Mouse (Mus musculus) neural tube, embryonic 15.5 days (tissue): Measurements from ENCODE around the gene Arid5b. TPM values are rescaled to one million over a fixed set of nuclear protein-coding genes. Genes with fewer than 3 reads are reported as not detected.

Experiments
- ATAC-seq: fragments of 200-750 bp; cut with Nextera tagmentation; 2 replicates; pipeline ENCODE4 v1.8.0; 2017; ENCODE audit warnings: mild to moderate bottlenecking, moderate TSS enrichment, moderate library complexity; ENCODE audit not compliant: low FRiP score
- H3K27ac ChIP-seq: fragments of 300-500 bp; sonication (generic); replicated peaks from 2 replicates; pipeline ENCODE4 v1.5.1; 2015; ENCODE audit warnings: mild to moderate bottlenecking, inconsistent platforms
- H3K27me3 ChIP-seq: fragments of 300-500 bp; sonication (generic); replicated peaks from 2 replicates; pipeline ENCODE4 v1.6.1; 2015; ENCODE audit warnings: inconsistent platforms
- H3K36me3 ChIP-seq: fragments of 300-500 bp; sonication (generic); 2 replicates; pipeline ENCODE4 v1.6.1; 2015; ENCODE audit warnings: inconsistent platforms
- H3K4me1 ChIP-seq: fragments of 300-500 bp; sonication (generic); 2 replicates; pipeline ENCODE4 v1.6.1; 2015; ENCODE audit warnings: inconsistent platforms
- H3K4me2 ChIP-seq: fragments of 300-500 bp; sonication (generic); 2 replicates; pipeline ENCODE4 v1.6.1; 2015; ENCODE audit warnings: inconsistent platforms, mild to moderate bottlenecking, moderate library complexity
- H3K4me3 ChIP-seq: fragments of 300-500 bp; sonication (generic); replicated peaks from 2 replicates; pipeline ENCODE4 v1.5.1; 2015; ENCODE audit warnings: mild to moderate bottlenecking, inconsistent platforms
- H3K9ac ChIP-seq: fragments of 300-500 bp; sonication (generic); replicated peaks from 2 replicates; pipeline ENCODE4 v1.6.1; 2015; ENCODE audit warnings: mild to moderate bottlenecking, inconsistent platforms
- H3K9me3 ChIP-seq: fragments of 300-500 bp; sonication (generic); replicated peaks from 2 replicates; pipeline ENCODE4 v1.6.1; 2016; ENCODE audit warnings: inconsistent platforms
- WGBS: fragments of 180-500 bp; shearing (Covaris S2); methylation state at CpG from one replicate; pipeline ENCODE4 v1.1.7; 2015; ENCODE audit warnings: mixed read lengths; 5-methylcytosine and 5-hydroxymethylcytosine counted together
- polyA plus RNA-seq: library from polyadenylated mRNA; unstranded; fragments of >200 nt; fragmentation: Nextera tagmentation; extraction: Ambion mirVana; gene quantifications from 2 replicates; pipeline ENCODE4 v1.2.1, GENCODE M21; 2015

Arid5b gene
- polyA plus RNA-seq, 1 experiment from 2014 or later, result 18.4 TPM

DNA sequence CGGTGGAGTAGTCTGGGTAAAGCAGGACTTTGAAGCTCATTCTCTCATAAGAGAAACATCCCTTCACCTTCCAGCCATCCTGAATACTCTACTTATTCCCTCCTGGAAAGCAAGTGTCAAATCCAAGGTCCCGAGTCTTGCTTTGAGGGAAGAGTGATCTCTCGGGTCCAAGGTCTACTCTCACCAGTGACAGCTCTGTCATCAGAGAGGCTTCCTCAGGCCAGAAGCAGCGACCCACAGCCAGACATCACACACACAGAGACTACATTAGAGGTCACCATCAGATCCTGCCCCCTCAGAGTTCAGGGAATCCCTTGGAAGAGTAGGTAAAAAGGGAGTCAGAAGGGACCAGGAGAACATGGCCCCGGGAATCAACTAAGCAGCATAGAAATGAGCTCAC, 140.4 kb downstream of the Arid5b start:
- Histone ChIP-seq H3K9ac (no peak overlapping the region), H3K27ac (no peak overlapping the region), H3K27me3 (no peaks in the 10 kb centered on the region), H3K9me3 (no peaks in the 10 kb centered on the region), H3K4me1 (peaks cover 30% of the 10 kb centered on the region), H3K36me3 (0 out of 2 replicates have a peak, but pooled peaks cover 2% of the 10 kb centered on the region), H3K4me2 (no peak overlapping the region), H3K4me3 (no peak overlapping the region)
- 89% methylated on average over 5 of the region's 5 CpGs for WGBS
- ATAC-seq, result no peak

DNA sequence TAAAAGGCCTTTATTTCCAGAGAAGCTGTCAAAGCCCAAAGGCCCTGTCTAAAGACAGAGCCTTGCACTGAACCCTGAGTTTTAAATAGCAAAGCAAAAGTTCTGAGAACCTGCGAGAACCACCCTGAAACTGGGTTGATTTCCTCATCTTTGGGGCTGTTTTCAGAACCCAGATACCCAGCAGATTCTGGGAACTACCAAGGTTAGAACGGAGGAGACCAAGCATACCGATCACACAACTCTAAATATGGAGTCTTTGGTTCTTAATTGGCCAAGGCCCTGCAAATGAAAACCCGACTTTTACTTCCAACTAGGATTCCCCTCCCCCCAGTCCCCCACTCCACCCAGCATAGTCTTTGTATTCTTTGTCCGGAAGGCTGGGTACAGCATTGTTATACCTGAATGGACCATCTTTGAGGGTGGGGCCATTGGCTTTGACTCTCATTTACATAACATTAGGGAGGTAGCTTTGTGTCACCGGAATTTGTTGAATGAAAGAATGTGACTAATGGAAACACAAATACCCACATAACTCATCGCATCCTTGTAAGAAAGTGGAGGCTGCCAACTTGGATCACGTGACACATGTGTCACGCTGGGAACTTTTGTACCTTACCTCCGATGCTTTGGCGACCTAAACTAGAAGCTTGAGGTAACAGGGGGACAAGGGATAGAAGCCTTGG, 141.2 kb downstream of the Arid5b start:
- Histone ChIP-seq H3K27me3 (no peaks in the 10 kb centered on the region), H3K4me3 (no peak overlapping the region), H3K4me2 (peak overlapping the region; percentile 62), H3K9ac (no peak overlapping the region), H3K4me1 (peaks cover 26% of the 10 kb centered on the region), H3K27ac (peak overlapping the region; percentile 63), H3K9me3 (no peaks in the 10 kb centered on the region), H3K36me3 (0 out of 2 replicates have a peak, but pooled peaks cover 5% of the 10 kb centered on the region)
- ATAC-seq, result no peak
- WGBS, result 29% methylated on average over 11 of the region's 11 CpGs

DNA sequence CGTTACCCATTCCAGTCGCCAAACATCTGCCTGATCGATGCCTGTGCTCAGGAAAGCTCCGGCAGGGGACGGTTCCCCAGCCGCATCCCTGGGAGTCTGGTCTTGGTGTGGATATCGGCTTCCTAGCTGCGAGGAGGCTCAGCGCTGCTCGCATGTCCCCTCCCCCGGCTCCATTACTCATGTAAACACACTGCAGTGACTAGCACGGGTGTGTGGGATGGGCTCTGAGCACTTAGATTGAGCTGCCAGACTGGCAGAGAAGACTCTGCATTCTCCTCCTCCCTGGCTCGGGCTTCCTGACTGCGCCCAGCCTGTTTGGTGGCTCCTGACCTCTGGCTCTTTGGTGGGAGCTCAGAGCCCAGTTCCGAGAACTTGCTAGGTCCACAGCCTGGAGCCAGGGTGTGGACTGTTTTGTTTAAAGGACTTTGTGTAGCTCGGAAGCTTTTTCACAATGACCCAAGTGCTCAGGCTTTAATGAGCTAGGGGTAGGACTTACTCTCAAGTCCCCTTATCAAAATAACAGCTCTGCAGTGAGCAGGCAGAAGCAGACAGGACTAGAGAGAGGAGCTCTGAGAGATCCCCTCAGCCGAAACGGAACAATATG, 142.0 kb downstream of the Arid5b start:
- WGBS, result 2% methylated on average over 18 of the region's 18 CpGs
- H3K27ac ChIP-seq, result peak overlapping the region; percentile 63

DNA sequence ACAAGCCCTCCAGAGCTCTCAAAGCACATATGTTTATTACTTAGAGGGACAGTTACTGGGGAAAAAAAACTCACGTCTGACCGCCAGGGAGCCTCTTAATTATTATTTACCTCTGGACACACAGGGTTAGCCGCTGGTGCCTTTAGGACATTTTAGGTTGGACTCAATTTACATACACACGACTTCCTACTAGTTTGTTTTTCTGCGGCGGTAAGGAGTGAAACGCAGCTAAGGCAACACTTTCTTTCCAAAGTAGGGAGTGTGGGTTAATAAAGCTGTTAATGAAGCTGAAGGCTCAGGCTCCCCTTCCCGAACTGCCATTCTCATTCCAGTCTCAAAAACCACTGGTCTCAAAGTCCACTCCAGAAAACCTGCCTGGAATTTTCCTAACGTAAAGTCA, 142.5 kb downstream of the Arid5b start:
- 0 out of 2 replicates have a peak, but pooled peaks cover 5% of the 10 kb centered on the region for H3K36me3 ChIP-seq
- peak overlapping the region; percentile 37 for H3K4me3 ChIP-seq
- H3K9ac ChIP-seq, result peak overlapping the region; percentile 36
- 0% methylated on average over 9 of the region's 9 CpGs for WGBS
- no peaks in the 10 kb centered on the region for H3K27me3 ChIP-seq
- H3K4me1 ChIP-seq, result peaks cover 26% of the 10 kb centered on the region
- H3K27ac ChIP-seq, result peak overlapping the region; percentile 63
- no peaks in the 10 kb centered on the region for H3K9me3 ChIP-seq
- no peak for ATAC-seq
- H3K4me2 ChIP-seq, result peak overlapping the region; percentile 62

More for the DNA sequence above, 142.0 kb downstream of the Arid5b start:
- 0 out of 2 replicates have a peak, but pooled peaks cover 5% of the 10 kb centered on the region for H3K36me3 ChIP-seq
- H3K27me3 ChIP-seq, result no peaks in the 10 kb centered on the region
- H3K9ac ChIP-seq, result peak overlapping the region; percentile 36
- peak; percentile 84 for ATAC-seq
- peak overlapping the region; percentile 62 for H3K4me2 ChIP-seq
- peaks cover 26% of the 10 kb centered on the region for H3K4me1 ChIP-seq
- H3K4me3 ChIP-seq, result peak overlapping the region; percentile 37
- H3K9me3 ChIP-seq, result no peaks in the 10 kb centered on the region

DNA sequence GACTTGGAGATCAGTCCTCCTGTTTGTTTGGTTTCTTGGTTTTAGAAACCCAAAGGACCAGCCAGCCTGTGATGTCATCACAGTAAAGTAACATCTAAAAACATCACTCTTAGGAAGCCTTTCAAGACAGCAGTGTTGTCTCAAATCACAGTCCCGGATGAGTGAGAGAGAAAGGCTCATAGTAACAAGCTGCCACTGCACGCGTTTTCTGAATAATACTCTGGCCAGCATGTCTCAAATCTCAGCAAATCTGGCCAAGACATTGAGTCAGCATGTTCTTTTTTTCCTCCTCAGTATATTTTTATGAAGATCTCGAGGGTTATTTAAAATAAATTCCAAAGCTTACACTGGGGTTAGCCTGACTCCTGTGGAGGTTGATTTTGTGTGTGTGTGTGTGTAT, 143.1 kb downstream of the Arid5b start:
- no peaks in the 10 kb centered on the region for H3K9me3 ChIP-seq
- H3K27me3 ChIP-seq, result no peaks in the 10 kb centered on the region
- peaks cover 26% of the 10 kb centered on the region for H3K4me1 ChIP-seq
- H3K4me3 ChIP-seq, result no peak overlapping the region
- 0 out of 2 replicates have a peak, but pooled peaks cover 5% of the 10 kb centered on the region for H3K36me3 ChIP-seq
- no peak for ATAC-seq
- H3K9ac ChIP-seq, result 0 out of 2 replicates have a peak overlapping the region, but pooled peaks have one; percentile 14
- peak overlapping the region; percentile 62 for H3K4me2 ChIP-seq
- no peak overlapping the region for H3K27ac ChIP-seq
- WGBS, result 26% methylated on average over 4 of the region's 4 CpGs

DNA sequence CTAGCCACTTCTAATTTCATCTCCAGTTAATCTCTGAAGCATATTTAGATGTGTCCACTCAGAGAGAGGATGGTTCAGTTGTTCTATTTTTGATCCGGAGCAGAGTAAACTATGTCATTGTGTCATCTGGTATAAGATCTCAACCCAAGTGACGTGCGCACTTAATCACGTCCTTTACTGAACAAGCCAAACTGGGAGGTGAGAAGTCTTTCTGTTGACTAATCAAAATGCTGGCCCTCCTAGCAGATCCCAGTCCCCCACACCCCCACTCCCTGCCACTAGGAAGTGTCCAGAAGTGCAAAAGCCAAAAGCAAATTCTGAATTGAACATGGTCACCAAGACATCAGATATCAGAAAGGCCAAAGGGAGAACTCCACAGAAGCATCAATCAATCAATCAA, 144.0 kb downstream of the Arid5b start:
- H3K9me3 ChIP-seq, result no peaks in the 10 kb centered on the region
- no peak for ATAC-seq
- peaks cover 26% of the 10 kb centered on the region for H3K4me1 ChIP-seq
- H3K4me3 ChIP-seq, result no peak overlapping the region
- H3K4me2 ChIP-seq, result no peak overlapping the region
- 90% methylated on average over 4 of the region's 4 CpGs for WGBS
- H3K9ac ChIP-seq, result no peak overlapping the region
- H3K27me3 ChIP-seq, result no peaks in the 10 kb centered on the region
- H3K27ac ChIP-seq, result no peak overlapping the region
- 0 out of 2 replicates have a peak, but pooled peaks cover 5% of the 10 kb centered on the region for H3K36me3 ChIP-seq

DNA sequence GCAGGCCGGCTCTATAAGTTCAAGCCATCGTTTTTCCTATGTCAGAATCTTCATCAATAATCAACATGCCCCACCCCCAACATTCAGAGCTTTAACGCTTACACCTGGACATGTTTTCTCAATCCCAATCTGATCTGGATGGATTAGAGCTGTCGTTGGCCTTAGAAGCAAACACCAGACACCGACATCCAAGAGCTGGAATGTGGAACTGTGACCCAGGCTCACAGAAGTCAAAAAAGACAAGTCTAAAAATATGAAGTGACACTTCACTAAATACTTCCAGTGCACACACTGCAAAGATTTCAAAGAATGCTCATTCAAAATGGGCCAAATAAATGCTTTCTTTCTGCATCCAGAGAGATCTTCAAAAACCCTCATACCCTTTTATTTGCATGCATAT, 144.5 kb downstream of the Arid5b start:
- Histone ChIP-seq H3K9me3 (no peaks in the 10 kb centered on the region), H3K36me3 (0 out of 2 replicates have a peak, but pooled peaks cover 5% of the 10 kb centered on the region), H3K4me2 (no peak overlapping the region), H3K9ac (no peak overlapping the region), H3K4me3 (no peak overlapping the region), H3K27me3 (no peaks in the 10 kb centered on the region), H3K4me1 (peaks cover 27% of the 10 kb centered on the region), H3K27ac (no peak overlapping the region)
- 82% methylated on average over 5 of the region's 5 CpGs for WGBS
- no peak for ATAC-seq

DNA sequence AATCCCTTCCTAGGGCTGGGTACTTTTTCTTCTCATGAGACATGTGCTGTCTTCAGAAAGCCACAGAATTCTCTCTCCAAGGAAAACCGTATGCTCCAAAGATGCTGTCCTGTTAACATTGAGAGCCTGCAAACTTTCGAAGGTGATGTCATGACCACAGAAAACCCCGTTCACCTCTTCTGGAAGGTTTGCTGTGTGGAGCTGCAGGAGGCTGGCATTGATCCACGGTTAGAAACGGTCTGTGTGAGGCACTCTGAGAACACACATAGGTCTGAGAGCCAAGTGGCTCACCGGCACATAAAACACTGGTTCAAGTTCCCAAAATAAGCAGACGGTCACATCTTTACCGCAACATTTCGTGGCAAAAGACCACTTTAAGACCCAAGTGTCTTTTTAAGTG, 145.9 kb downstream of the Arid5b start:
- no peaks in the 10 kb centered on the region for H3K27me3 ChIP-seq
- no peaks in the 10 kb centered on the region for H3K9me3 ChIP-seq
- ATAC-seq, result no peak
- no peak overlapping the region for H3K4me2 ChIP-seq
- 86% methylated on average over 9 of the region's 9 CpGs for WGBS
- H3K27ac ChIP-seq, result no peak overlapping the region
- peaks cover 32% of the 10 kb centered on the region for H3K4me1 ChIP-seq
- H3K36me3 ChIP-seq, result 0 out of 2 replicates have a peak, but pooled peaks cover 5% of the 10 kb centered on the region
- no peak overlapping the region for H3K4me3 ChIP-seq
- H3K9ac ChIP-seq, result no peak overlapping the region

DNA sequence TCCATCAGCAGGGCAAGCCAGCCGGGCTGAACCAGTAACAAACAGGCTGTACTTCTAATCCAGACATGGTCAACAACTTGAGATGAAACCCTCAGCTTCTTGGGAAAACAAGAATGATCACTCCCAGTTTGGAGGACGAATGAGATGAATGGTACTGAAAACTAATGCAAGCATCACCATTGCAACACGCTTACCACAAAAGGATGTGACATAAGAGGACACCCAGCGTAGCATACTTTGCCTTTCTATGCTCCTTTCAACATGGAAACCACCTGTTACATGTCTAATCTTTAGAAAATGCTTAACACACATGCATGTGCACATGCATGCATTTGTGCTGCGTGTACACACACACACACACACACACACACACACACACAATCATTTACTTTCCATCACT, 146.4 kb downstream of the Arid5b start:
- ATAC-seq, result no peak
- Histone ChIP-seq H3K9me3 (no peaks in the 10 kb centered on the region), H3K27me3 (no peaks in the 10 kb centered on the region), H3K27ac (no peak overlapping the region), H3K4me1 (peaks cover 28% of the 10 kb centered on the region), H3K4me2 (no peak overlapping the region), H3K36me3 (0 out of 2 replicates have a peak, but pooled peaks cover 5% of the 10 kb centered on the region), H3K9ac (no peak overlapping the region), H3K4me3 (no peak overlapping the region)
- WGBS, result 90% methylated on average over 5 of the region's 5 CpGs

DNA sequence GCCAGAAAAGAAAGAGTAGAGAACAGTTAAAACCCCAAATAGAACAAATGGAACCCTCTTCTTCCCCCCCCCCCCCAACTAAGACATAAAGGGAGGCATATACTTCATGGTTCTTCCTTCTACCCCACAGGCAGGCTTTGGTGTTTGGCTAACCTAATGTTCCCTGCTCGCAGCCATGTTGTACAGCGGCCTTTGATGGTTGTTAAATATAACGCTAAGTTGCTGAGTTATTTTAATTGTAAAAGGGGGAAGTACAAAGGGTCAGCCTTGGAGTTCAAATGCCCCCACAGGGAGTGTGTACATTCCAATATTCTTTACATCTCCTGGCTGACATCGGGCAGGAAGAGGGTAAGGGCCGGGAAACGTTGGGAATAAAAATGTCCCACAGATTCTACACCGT, 148.9 kb downstream of the Arid5b start:
- no peak for ATAC-seq
- Histone ChIP-seq H3K27ac (no peak overlapping the region), H3K9me3 (no peaks in the 10 kb centered on the region), H3K4me3 (no peak overlapping the region), H3K4me2 (no peak overlapping the region), H3K36me3 (0 out of 2 replicates have a peak, but pooled peaks cover 5% of the 10 kb centered on the region), H3K4me1 (0 out of 2 replicates have a peak, but pooled peaks cover 7% of the 10 kb centered on the region), H3K9ac (no peak overlapping the region), H3K27me3 (no peaks in the 10 kb centered on the region)
- 57% methylated on average over 7 of the region's 7 CpGs for WGBS

DNA sequence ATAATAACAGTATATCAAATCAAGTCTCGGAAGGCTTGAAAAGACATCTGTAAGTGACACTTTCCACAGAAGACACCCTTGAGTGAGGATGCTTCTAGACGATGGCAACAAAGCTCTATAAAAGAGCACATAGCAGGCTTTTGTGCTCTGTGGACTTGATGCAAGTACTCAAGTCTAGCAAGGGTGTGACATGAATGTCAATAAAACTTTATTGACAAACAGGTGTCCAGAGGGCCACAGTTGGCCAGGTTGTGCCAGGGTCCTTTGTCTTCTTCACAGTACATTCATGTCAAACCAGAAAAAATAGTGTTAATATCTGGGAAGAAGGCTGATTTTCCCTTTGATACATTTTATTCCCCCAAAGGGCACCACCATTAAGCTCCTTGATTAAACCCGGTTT, 149.5 kb downstream of the Arid5b start:
- Histone ChIP-seq H3K36me3 (0 out of 2 replicates have a peak, but pooled peaks cover 5% of the 10 kb centered on the region), H3K4me2 (no peak overlapping the region), H3K27me3 (no peaks in the 10 kb centered on the region), H3K4me3 (no peak overlapping the region), H3K4me1 (0 out of 2 replicates have a peak, but pooled peaks cover 7% of the 10 kb centered on the region), H3K9ac (no peak overlapping the region), H3K27ac (no peak overlapping the region), H3K9me3 (no peaks in the 10 kb centered on the region)
- ATAC-seq, result no peak
- 65% methylated on average over 3 of the region's 3 CpGs for WGBS

DNA sequence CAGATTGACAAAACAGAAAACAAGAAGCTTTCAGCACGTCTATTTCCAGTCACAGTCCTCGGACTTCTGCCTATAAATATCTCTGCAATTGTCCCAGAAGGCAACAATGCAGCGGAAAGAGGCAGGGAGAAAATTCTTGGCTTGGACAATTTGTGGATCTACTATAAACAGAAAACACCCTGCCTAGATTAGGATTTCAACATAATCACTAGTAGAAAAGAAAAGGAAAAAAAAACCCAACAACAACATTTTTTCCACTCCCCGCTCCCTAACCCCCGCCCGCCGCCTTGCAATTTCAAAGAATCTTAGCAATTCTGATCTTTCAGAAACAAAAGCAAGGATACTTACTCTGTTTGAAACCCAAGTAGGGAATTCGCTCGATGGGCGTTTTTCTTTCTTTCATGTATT, 150.1 kb downstream of the Arid5b start:
- Histone ChIP-seq H3K4me1 (0 out of 2 replicates have a peak, but pooled peaks cover 7% of the 10 kb centered on the region), H3K27ac (no peak overlapping the region), H3K27me3 (no peaks in the 10 kb centered on the region), H3K9me3 (no peaks in the 10 kb centered on the region), H3K36me3 (0 out of 2 replicates have a peak, but pooled peaks cover 5% of the 10 kb centered on the region), H3K4me2 (no peak overlapping the region), H3K4me3 (no peak overlapping the region), H3K9ac (no peak overlapping the region)
- 70% methylated on average over 10 of the region's 10 CpGs for WGBS
- ATAC-seq, result no peak
